Mouse (Mus musculus): ENCODE results near the gene Zfp354c. TPM values are rescaled to one million over a fixed set of nuclear protein-coding genes. Genes with fewer than 3 reads are reported as not detected.

Gene Zfp354c
- 4.0 TPM for polyA plus RNA-seq (2017; shearing (Covaris generic))

DNA sequence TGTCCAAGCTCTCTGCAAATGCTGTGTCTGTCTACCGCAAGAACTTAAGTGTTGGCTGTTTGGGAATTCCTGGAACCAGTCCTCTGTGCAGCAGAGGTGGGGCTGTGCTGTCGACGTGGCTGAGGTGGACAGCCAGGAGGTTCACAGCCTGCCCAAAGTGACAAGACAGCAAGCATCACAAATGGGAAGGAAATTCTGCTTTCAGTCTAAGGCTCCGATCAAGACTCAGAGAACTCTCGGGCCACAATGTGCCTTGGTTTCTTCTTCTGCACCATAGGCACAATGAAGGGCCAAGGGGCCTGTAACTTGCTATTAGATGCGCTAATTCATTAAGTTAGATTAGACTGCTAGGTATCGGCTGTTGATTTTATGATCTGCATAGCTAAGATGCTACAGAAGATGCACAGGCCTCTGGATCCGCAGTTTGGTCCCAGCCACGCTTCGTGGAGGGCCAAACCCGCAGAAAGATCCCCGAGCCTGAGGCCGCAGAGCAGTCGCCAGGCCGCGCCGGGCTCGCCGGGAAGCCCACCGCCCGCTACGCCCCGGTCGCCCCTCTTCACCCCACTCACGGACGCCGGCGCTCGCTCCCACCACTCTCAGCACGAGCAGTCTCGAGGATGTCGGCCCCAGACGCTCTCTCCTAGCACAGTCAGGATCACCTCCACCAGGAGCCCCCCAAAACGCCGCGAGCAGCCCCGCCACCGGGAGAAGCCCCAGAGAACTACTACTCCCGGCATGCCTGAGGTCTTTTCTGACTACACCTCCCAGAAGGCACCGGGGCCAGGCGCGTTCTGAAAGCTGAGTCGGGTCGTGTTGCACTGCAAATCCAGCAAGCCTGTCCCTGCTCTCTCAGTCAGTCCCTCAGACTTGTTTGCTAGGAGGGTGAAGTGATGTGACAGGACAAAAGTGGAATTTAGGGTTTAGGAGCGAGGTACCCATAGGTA, at the start of gene Zfp354c:
Gene Zfp354c, minus strand, starts transcription at position 715 of the 944 bp plus-strand sequence.

DNA sequence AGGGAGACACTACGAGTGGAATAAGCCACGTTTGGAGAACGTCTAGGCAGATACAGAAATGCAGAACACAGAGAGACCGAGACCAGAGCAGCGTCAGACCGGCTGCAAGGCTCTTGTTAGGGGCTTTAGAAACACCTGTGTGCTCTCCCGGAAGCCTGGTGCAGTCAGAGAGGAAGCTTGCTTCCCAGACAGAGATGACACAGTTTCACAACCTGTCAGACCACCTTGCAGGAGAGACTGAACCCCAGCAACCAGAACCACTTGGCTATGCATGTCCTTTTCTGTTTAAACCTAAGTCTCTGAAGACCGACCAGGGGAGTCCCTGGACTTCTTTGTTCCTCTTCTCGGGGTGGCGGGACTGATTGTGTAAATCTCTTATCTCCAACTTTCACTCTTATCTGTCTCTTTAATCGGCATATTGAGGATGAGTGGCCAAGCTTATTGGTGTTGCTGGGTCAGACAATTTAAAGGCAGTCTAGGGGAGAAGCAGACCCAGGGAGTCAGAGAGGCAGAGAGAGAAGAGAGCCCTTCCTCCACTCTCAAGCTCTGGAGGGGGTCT, 22.7 kb upstream of the Zfp354c start, which contains the start of gene Grm6:
Gene Grm6, plus strand, starts transcription at position 509 of the 559 bp plus-strand sequence.

DNA sequence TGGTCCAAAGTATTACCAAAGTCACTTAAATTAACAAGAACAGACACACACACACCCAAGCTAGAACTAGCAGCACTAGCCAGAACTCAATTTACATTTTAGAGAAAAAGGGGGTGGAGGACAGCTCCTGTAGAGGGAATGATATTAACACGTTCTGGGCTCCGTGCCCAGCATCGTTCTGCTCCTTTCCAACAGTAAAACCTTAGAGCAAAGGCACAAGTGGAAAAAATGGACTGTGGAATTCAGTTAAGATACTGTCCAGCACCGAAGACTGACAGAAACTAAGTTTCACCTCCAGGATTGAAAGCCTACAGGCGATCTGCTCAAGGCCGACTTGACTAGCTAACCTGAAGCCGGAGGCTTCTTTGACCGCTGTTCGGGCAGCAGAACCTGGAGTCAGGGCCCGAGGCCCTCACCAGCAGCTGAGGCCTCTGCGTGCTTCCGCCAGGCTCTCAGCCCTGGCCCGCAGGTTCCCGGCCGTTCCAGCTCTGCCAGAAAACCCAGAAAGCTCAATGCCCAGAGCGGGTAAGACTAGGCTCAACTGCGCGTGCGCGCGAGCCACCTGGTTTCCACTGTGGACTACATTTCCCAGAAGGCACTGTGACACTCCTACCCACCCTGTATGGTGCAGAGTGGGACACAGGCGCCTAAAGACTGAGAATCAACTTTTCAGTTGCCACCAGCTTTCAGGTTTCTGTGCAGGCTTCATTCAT, 13.7 kb upstream of the Zfp354c start, which contains the start of gene Zfp879:
Gene Zfp879, minus strand, starts transcription at position 530 of the 713 bp plus-strand sequence.

Other genes with a start within 250 kb of the Zfp354c start
- not detected for gene Adamts2, start 225.6 kb downstream of the Zfp354c start, polyA plus RNA-seq (2017; shearing (Covaris generic))
- 0.13 TPM for gene Zfp879, start 13.8 kb upstream of the Zfp354c start, polyA plus RNA-seq (2017; shearing (Covaris generic))
- 0.13 TPM for gene Grm6, start 23.0 kb upstream of the Zfp354c start, polyA plus RNA-seq (2017; shearing (Covaris generic))
- gene Zfp454, start 59.9 kb upstream of the Zfp354c start, polyA plus RNA-seq (2017; shearing (Covaris generic)), result not detected
- 1.6 TPM for gene Zfp2, start 88.4 kb upstream of the Zfp354c start, polyA plus RNA-seq (2017; shearing (Covaris generic))
- not detected for gene Zfp354b, start 103.9 kb upstream of the Zfp354c start, polyA plus RNA-seq (2017; shearing (Covaris generic))
- not detected for gene 4933414I15Rik, start 116.0 kb upstream of the Zfp354c start, polyA plus RNA-seq (2017; shearing (Covaris generic))
- not detected for gene Prop1, start 126.0 kb upstream of the Zfp354c start, polyA plus RNA-seq (2017; shearing (Covaris generic))
- not detected for gene Olfr1378, start 138.8 kb upstream of the Zfp354c start, polyA plus RNA-seq (2017; shearing (Covaris generic))
- gene Olfr1377, start 154.2 kb upstream of the Zfp354c start, polyA plus RNA-seq (2017; shearing (Covaris generic)), result not detected
- not detected for gene Olfr51, start 175.9 kb upstream of the Zfp354c start, polyA plus RNA-seq (2017; shearing (Covaris generic))
- gene Olfr54, start 186.5 kb upstream of the Zfp354c start, polyA plus RNA-seq (2017; shearing (Covaris generic)), result not detected
- not detected for gene Olfr1375, start 220.4 kb upstream of the Zfp354c start, polyA plus RNA-seq (2017; shearing (Covaris generic))
- gene Zfp354a, start 231.5 kb upstream of the Zfp354c start, polyA plus RNA-seq (2017; shearing (Covaris generic)), result not detected

Measured in inflammation-experienced regulatory T-cells, adult 16 weeks (primary cell).